Mouse (Mus musculus) liver, embryonic 14.5 days (tissue): Measurements from ENCODE around the gene Zfp661.

Experiments used
- CTCF ChIP-seq: IDR thresholded peaks from 2 replicates; pipeline ENCODE4 v1.5.1; 2016; ENCODE audit warnings: antibody characterized with exemption, low read depth, control low read depth
- EP300 ChIP-seq: IDR thresholded peaks from 2 replicates; pipeline ENCODE4 v1.6.1; 2016; ENCODE audit warnings: antibody characterized with exemption, low read depth

DNA sequence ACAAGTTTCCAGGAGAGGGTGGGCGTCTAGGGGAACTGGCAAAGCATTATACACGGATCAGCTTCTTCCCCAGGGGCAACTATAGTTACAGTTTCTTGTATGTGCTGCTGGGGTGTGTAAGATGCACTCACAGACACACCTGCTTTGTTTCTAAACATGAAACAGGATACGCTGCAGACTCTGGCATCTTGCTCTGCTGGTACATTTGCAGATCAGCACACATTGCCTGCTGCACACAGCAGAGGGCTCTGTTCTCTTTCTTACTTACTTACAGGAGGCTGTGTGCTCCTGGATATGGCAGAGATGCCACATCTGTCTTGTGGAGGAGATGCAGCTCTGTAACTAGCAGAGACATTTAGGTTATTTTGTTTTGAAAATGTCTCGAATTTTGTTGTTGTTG lies 3.9 kb upstream of the Zfp661 start:
- TF ChIP-seq CTCF, result 0 out of 2 replicates have a peak, but pooled peaks have one; percentile 6
- no peak for TF ChIP-seq EP300
